Mouse (Mus musculus) CH12F3 (cell line): Measurements from ENCODE around the gene Eif4a2.

ENCODE experiments used
- in situ Hi-C: fragments of 300-500 bp; cut with MboI; formaldehyde crosslinking; loops from 2 replicates; pipeline ENCODE4 v1.14.3; 2020; ENCODE audit warnings: low sequenced_read_pairs

Eif4a2 gene

DNA sequence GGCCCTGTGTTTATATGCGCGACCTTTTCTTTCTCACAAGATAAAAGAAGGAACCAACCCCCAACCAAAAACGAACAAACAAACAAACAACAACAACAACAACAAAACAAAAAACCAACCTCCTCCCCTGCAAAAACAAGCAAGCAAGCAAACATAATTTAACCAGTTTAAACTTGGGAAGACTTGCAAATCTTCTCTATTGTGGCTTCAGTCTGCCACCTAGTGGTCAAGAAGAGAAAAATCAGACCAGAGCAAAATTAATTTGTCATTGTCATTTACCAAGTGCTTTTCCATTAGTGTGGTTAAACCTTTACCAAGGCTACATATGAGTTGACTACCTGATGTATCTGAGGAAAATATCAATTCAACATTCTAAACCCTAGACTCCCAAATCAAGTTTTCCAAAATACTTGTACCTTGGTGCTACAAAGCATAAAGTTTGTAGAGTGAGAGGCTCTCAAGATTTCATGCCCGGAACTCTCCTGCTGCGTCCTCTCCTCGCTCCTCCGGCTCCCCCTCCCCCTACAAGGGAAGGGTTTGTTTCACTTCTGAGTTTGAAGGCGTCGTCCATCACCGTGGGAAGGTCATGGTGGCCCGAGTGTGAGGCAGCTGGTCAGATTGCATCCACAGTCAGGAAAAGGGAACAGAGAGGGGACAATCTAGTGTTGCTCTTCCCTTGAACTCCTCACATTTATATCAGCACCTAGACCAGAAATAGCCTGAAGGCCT, 28.3 kb downstream of the Eif4a2 start:
- in situ Hi-C loops = loop anchor here (25.0 kb wide), 1 partner anchor 277 kb away; no protein-coding TSS in a partner anchor

DNA sequence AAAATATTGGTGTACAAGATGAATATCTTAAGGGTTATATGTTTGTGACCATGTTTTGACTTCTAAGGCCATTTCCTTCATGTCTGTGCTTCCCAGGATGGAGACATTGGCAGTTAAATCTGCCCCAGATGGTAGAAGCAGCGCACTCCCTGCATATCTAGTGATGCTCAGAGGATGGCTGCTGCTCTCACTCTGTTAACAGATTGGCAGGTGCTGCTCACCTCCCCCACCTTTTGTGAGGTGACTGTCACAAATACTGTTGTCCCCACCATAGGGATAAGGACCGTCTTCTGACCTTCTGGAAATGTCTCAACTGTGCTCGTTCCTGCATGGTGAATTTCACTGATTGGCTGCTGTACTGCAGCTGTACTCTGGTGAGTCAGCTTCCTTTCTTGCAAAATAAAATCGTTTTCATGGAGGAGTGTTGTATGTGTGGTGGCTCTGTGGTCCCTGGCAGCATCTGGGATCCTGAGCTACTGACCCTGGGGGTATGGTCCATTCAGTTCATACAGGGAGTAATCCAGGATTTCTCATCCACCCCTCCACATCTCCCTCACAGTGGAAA, 29.2 kb downstream of the Eif4a2 start:
- in situ Hi-C loops = loop anchor here (25.0 kb wide), 1 partner anchor 276 kb away; no protein-coding TSS in a partner anchor

DNA sequence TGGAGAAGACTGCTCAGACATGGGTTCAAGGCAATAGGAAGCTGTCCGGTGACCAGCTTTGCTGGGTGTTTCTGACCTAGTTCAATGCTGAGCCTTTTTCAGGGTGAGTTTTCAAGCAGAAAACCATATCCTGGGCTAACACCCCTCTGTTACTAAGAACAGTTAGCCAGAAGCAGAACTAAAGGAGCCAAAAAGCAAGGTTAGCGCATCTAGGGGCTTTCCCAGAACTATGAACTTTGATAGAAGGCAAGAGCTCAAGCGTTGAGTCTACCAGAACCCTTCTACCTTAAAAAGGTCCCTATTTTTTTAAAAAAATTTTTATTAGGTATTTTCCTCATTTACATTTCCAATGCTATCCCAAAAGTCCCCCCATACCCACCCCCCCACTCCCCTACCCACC, 33.7 kb downstream of the Eif4a2 start:
- in situ Hi-C loops = loop anchor here (25.0 kb wide), 1 partner anchor 271 kb away; no protein-coding TSS in a partner anchor

DNA sequence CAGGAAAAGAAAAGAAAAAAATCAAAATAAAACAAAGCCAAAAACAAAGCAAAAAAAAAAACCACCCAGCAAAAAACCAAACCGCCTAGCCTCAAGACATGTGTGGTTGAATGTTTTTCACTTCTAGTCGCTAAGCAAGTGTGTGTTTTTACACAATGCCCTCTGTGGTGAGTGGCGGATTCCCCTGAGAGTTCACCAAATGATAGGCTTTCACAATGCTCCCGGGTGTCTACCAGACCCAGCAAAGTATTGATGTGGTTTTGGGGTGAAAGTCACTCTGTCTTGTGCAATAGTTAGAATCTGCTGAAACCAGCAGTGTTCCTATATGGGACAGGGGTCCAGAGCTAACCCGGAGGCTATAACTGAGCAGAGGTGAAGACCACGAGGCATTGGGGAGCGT, 37.1 kb downstream of the Eif4a2 start:
- in situ Hi-C loops = loop anchor here (25.0 kb wide), 1 partner anchor 268 kb away; no protein-coding TSS in a partner anchor

DNA sequence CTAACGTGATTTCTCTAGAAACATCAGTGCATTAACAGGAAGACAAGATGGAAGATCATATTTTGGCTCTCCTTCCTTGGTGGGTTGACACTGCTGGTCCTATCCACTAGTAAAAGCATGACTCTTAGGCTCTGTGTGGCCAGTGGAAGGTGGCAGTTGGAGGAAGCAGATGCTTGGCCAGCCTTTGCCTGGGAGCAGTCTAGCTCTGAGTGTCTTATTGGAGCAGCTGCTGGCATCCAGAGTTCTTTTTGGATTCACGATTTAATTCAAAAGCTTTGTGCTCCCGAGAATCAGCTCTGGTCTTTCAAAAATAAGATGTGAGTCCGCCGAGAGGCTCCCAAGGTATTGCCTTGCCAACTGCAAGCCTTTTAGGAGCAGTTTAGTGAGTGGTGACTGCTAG, 38.0 kb downstream of the Eif4a2 start:
- in situ Hi-C loops = loop anchor here (25.0 kb wide), 1 partner anchor 267 kb away; no protein-coding TSS in a partner anchor

DNA sequence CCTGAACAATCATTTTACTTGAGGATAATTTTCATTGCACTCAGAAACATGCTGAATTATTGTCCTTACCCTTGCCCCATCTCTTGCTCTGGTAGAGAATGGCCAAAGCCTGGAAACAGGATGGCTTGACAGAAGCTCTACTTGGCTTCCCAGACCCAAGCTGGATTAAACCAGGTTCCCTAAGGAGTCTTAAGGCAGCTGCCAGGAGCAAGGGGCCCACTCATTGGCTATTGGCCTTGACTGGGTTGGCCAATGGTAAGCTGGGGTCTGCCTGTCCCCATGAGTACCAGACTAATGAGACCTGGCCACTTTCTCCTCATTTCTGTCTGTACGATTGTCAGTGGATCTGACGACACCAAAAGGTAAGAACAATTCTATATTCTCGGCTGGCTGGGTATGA, 39.0 kb downstream of the Eif4a2 start, which contains the start of gene Adipoq:
TSS of gene Adipoq (plus strand) at position 257 of the 400 bp plus-strand sequence.
- in situ Hi-C loops = loop anchor here (25.0 kb wide), 1 partner anchor 266 kb away; no protein-coding TSS in a partner anchor

DNA sequence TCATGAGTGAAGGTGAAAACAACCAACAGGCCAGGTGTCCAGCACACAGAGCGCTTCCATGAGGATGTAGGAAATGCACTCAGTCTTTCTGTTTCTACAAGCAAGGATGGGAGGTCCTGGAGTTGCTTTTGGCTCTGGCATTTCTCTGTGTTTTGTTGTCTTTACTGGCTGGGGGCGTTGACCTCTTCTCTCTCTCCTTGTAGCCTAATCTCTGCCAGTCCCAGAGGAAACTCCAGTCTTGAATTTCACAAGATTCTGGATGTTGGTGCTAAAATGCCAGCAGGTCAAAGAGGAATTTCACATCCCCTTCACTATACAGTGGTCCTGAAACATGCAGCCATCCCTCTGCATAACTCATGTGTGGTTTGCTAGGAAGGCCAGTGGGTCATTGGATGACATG, 41.7 kb downstream of the Eif4a2 start:
- in situ Hi-C loops = loop anchor here (25.0 kb wide), 1 partner anchor 263 kb away; no protein-coding TSS in a partner anchor

DNA sequence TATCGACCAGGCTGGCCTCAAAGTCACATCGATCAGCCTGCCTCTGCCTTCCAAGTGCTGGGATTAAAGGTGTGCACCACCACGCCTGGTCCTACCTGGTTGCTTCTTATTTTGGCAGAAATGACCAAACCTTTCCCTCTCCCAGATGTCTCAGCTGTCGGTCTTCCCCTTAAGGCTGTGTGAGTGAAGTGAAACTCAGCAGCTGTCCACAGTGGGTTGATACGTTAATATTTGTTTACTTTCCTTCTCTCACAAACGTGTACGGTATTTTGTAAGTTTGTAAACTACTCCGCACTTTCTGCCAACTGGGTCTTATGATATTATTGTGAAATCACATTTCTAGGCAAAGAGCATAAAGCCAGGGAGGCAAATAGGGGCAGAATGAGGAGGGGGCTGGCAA, 42.2 kb downstream of the Eif4a2 start:
- in situ Hi-C loops = loop anchor here (25.0 kb wide), 1 partner anchor 263 kb away; no protein-coding TSS in a partner anchor

DNA sequence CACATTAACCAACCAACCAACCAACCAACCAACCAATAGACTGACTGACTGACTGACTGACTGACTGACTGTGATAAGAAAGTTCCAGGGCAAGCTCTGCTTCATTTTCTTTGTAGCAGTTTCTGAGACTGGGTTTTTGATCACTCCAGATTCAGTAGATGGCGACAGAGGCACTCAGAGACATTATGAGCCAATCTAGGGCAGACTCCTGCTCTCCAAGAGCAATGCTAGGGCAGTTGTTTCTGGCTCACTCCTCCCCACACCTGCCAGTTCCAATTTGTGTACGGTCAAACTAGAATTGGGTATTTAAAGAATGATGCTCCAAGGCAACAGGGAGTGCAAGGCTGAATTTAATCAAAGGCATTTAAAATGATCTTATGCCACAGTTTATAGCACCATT, 44.2 kb downstream of the Eif4a2 start:
- in situ Hi-C loops = no loop called here

DNA sequence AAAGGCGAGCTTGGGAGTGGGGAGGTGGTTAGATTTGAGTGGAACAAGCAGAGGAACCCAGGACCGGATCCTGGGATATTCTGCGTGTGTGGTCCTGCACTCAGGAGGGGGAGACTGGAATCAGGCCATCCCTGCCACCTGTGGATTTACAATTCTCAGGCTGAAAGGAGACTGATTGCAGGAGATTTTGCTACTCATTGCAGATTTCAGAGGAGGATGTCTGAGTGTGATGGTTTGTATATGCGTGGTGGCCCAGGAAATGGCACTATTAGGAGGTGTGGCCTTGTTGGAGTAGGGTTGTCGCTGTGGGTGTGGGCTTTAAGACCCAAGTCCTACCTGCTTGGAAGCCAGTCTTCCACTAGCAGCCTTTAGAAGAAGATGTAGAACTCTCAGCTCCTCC, 47.0 kb downstream of the Eif4a2 start:
- in situ Hi-C loops = no loop called here

DNA sequence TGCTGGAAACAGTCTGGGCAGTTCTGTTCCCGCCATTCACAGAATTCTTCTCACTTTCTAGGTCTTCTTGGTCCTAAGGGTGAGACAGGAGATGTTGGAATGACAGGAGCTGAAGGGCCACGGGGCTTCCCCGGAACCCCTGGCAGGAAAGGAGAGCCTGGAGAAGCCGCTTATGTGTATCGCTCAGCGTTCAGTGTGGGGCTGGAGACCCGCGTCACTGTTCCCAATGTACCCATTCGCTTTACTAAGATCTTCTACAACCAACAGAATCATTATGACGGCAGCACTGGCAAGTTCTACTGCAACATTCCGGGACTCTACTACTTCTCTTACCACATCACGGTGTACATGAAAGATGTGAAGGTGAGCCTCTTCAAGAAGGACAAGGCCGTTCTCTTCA, 49.8 kb downstream of the Eif4a2 start:
- in situ Hi-C loops = no loop called here

DNA sequence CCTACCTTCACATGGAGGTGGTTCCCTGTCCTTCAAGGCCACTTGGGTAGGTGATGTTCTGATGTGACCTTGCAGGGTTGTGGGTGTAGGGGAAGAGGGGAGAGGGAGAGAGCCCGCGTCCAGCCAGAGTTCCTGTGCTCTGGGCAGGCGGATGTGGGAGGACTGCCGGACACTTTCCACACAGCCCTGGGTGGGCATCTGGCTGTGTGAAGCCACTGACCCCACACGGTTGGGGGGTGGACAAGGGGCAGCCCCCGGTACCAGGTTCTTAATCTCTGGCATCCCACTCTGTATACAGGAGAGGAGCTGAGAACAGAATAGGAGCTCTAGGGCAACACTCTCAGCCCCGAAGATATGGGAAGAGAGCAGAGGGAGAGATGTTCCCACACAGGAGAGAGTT, 51.0 kb downstream of the Eif4a2 start:
- in situ Hi-C loops = no loop called here

DNA sequence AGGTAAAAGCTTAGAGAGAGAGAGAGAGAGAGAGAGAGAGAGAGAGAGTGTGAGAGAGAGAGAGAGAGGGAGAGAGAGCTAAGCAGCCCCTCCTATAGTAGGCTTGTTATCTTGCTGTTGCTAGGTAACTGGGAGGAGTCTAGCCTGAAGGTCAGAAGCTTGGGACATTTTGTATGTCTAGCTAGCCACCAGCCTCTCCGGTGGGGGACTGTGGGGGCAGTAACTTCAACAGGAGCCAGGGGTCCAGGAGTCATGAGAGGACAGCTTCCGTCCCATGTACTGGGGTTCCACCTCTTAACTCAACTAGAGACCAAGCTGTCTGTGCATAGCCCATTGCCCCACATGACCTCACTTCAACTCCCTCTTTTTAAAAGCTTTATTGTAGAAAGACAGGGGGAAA, 51.7 kb downstream of the Eif4a2 start:
- in situ Hi-C loops = no loop called here

DNA sequence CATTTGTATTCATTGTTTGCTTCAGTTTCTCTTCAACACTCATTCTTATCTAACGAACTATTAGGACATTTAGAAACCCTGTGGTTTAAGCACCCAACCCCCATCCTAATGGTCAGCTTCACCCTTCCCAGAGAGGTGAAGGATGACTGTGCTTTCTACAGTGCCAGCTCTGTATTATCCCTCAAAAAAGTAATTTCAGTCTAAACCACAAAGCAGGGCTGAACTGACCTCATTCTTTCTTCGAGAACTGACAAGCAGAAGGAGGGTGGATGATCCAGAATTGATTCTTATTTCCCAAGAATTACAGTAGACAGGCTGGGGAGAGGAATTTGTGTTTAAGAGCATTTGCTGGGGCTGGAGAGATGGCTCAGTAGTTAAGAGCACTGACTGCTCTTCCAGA, 52.5 kb downstream of the Eif4a2 start:
- in situ Hi-C loops = no loop called here

DNA sequence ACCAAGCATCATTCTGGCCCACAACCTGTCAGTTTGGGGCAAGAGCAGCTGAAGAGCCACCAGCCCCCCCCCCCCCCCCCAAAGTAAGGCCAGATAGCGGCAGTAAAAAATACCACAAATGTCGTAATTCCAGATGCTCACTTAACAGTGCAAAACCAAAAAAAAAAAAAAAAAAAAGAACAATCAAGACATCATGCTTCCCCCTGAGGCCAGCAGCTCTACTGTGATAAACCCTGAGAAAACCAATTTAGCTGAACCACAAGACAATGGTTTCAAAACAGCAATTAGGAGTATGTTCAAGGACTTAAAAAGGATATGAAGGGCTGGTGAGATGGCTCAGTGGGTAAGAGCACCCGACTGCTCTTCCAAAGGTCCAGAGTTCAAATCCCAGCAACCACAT, 54.9 kb downstream of the Eif4a2 start:
- in situ Hi-C loops = no loop called here
